Mouse (Mus musculus): ENCODE results near the gene Kif14. TPM values are rescaled to one million over a fixed set of nuclear protein-coding genes. Genes with fewer than 3 reads are reported as not detected.
"Not testable (repeated sequence)": the region's sequence is repeated elsewhere in the genome, so short reads cannot be mapped to it uniquely, and the experiment has no call there.

Kif14 gene
- polyA plus RNA-seq, 1 experiment from 2014 or later: 4.1 TPM

GRCm38 (mm10) chr1:136462443-136462842 is 3.7 kb upstream of the Kif14 start:
- Histone ChIP-seq H3K4me3 (ENCODE audit: low read length) (no peak overlapping the region), H3K4me2 (ENCODE audit: low read depth, low read length) (no peak overlapping the region), H3K27ac (ENCODE audit: low read length) (no peak overlapping the region), H3K9ac (ENCODE audit: low read length) (no peak overlapping the region), H3K9me3 (replicated peaks; ENCODE audit: control insufficient read depth, low read length) (0 out of 2 replicates have a peak, but pooled peaks cover 2% of the 10 kb centered on the region), H3K4me1 (ENCODE audit: control insufficient read depth, insufficient read depth, low read length) (peaks cover 9% of the 10 kb centered on the region), H3K36me3 (ENCODE audit: control insufficient read depth, insufficient read depth) (no peaks in the 10 kb centered on the region), H3K27me3 (ENCODE audit: control insufficient read depth, insufficient read depth, low read length) (no peaks in the 10 kb centered on the region)
- no peak for ATAC-seq (replicated peaks; ENCODE audit: extremely low read depth, insufficient read depth, low FRiP score)
- 31% methylated on average over 10 of the region's 10 CpGs for WGBS

- Histone ChIP-seq H3K27me3 (ENCODE audit: control insufficient read depth, insufficient read depth, low read length) (no peaks in the 10 kb centered on the region), H3K4me1 (ENCODE audit: control insufficient read depth, insufficient read depth, low read length) (peaks cover 11% of the 10 kb centered on the region), H3K27ac (ENCODE audit: low read length) (no peak overlapping the region), H3K36me3 (ENCODE audit: control insufficient read depth, insufficient read depth) (peaks cover 10% of the 10 kb centered on the region), H3K4me3 (ENCODE audit: low read length) (no peak overlapping the region), H3K9ac (ENCODE audit: low read length) (no peak overlapping the region), H3K9me3 (replicated peaks; ENCODE audit: control insufficient read depth, low read length) (0 out of 2 replicates have a peak, but pooled peaks cover 2% of the 10 kb centered on the region), H3K4me2 (ENCODE audit: low read depth, low read length) (no peak overlapping the region)
- ATAC-seq (replicated peaks; ENCODE audit: extremely low read depth, insufficient read depth, low FRiP score): no peak
Observed at GRCm38 (mm10) chr1:136465168-136465567, 975 bp upstream of the Kif14 start.

GRCm38 (mm10) chr1:136469408-136469807 is 3.3 kb downstream of the Kif14 start:
- Histone ChIP-seq H3K27ac (ENCODE audit: low read length) (no peak overlapping the region), H3K4me1 (ENCODE audit: control insufficient read depth, insufficient read depth, low read length) (peaks cover 15% of the 10 kb centered on the region), H3K4me2 (ENCODE audit: low read depth, low read length) (no peak overlapping the region), H3K36me3 (ENCODE audit: control insufficient read depth, insufficient read depth) (peaks cover 28% of the 10 kb centered on the region), H3K4me3 (ENCODE audit: low read length) (no peak overlapping the region), H3K9ac (ENCODE audit: low read length) (no peak overlapping the region), H3K27me3 (ENCODE audit: control insufficient read depth, insufficient read depth, low read length) (no peaks in the 10 kb centered on the region), H3K9me3 (replicated peaks; ENCODE audit: control insufficient read depth, low read length) (no peaks in the 10 kb centered on the region)
- 83% methylated on average over 4 of the region's 4 CpGs for WGBS
- ATAC-seq (replicated peaks; ENCODE audit: extremely low read depth, insufficient read depth, low FRiP score): no peak

- no peak overlapping the region for H3K4me2 ChIP-seq (ENCODE audit: low read depth, low read length)
- H3K4me1 ChIP-seq (ENCODE audit: control insufficient read depth, insufficient read depth, low read length): peaks cover 15% of the 10 kb centered on the region
- H3K36me3 ChIP-seq (ENCODE audit: control insufficient read depth, insufficient read depth): peaks cover 33% of the 10 kb centered on the region
- H3K27me3 ChIP-seq (ENCODE audit: control insufficient read depth, insufficient read depth, low read length): no peaks in the 10 kb centered on the region
- ATAC-seq (replicated peaks; ENCODE audit: extremely low read depth, insufficient read depth, low FRiP score): no peak
- H3K9me3 ChIP-seq (replicated peaks; ENCODE audit: control insufficient read depth, low read length): no peaks in the 10 kb centered on the region
- no peak overlapping the region for H3K27ac ChIP-seq (ENCODE audit: low read length)
- no peak overlapping the region for H3K9ac ChIP-seq (ENCODE audit: low read length)
- no peak overlapping the region for H3K4me3 ChIP-seq (ENCODE audit: low read length)
- 39% methylated on average over 6 of the region's 6 CpGs for WGBS
Observed at GRCm38 (mm10) chr1:136470471-136470870, 4.3 kb downstream of the Kif14 start.

- WGBS: 54% methylated on average over 5 of the region's 5 CpGs
- Histone ChIP-seq H3K4me1 (ENCODE audit: control insufficient read depth, insufficient read depth, low read length) (no peaks in the 10 kb centered on the region), H3K9ac (ENCODE audit: low read length) (no peak overlapping the region), H3K4me3 (ENCODE audit: low read length) (no peak overlapping the region), H3K4me2 (ENCODE audit: low read depth, low read length) (no peak overlapping the region), H3K27me3 (ENCODE audit: control insufficient read depth, insufficient read depth, low read length) (no peaks in the 10 kb centered on the region), H3K36me3 (ENCODE audit: control insufficient read depth, insufficient read depth) (peaks cover 40% of the 10 kb centered on the region), H3K27ac (ENCODE audit: low read length) (no peak overlapping the region), H3K9me3 (replicated peaks; ENCODE audit: control insufficient read depth, low read length) (no peaks in the 10 kb centered on the region)
- no peak; the same call in 1 of the 2 replicates for ATAC-seq (replicated peaks; ENCODE audit: extremely low read depth, insufficient read depth, low FRiP score)
Observed at GRCm38 (mm10) chr1:136491681-136492080, 25.5 kb downstream of the Kif14 start.

GRCm38 (mm10) chr1:136492232-136492631 is 26.1 kb downstream of the Kif14 start:
- 44% methylated on average over 2 of the region's 2 CpGs for WGBS
- H3K36me3 ChIP-seq (ENCODE audit: control insufficient read depth, insufficient read depth): peaks cover 43% of the 10 kb centered on the region
- no peaks in the 10 kb centered on the region for H3K9me3 ChIP-seq (replicated peaks; ENCODE audit: control insufficient read depth, low read length)
- H3K4me3 ChIP-seq (ENCODE audit: low read length): no peak overlapping the region
- H3K27me3 ChIP-seq (ENCODE audit: control insufficient read depth, insufficient read depth, low read length): no peaks in the 10 kb centered on the region
- H3K27ac ChIP-seq (ENCODE audit: low read length): no peak overlapping the region
- H3K4me1 ChIP-seq (ENCODE audit: control insufficient read depth, insufficient read depth, low read length): no peaks in the 10 kb centered on the region
- ATAC-seq (replicated peaks; ENCODE audit: extremely low read depth, insufficient read depth, low FRiP score): no peak
- H3K4me2 ChIP-seq (ENCODE audit: low read depth, low read length): no peak overlapping the region
- no peak overlapping the region for H3K9ac ChIP-seq (ENCODE audit: low read length)

- Histone ChIP-seq H3K9ac (ENCODE audit: low read length) (no peak overlapping the region), H3K36me3 (ENCODE audit: control insufficient read depth, insufficient read depth) (peaks cover 33% of the 10 kb centered on the region), H3K27me3 (ENCODE audit: control insufficient read depth, insufficient read depth, low read length) (no peaks in the 10 kb centered on the region), H3K9me3 (replicated peaks; ENCODE audit: control insufficient read depth, low read length) (peaks cover 5% of the 10 kb centered on the region), H3K4me1 (ENCODE audit: control insufficient read depth, insufficient read depth, low read length) (no peaks in the 10 kb centered on the region), H3K4me2 (ENCODE audit: low read depth, low read length) (no peak overlapping the region), H3K4me3 (ENCODE audit: low read length) (no peak overlapping the region), H3K27ac (ENCODE audit: low read length) (no peak overlapping the region)
- 93% methylated on average over 13 of the region's 13 CpGs for WGBS
- no peak for ATAC-seq (replicated peaks; ENCODE audit: extremely low read depth, insufficient read depth, low FRiP score)
Observed at GRCm38 (mm10) chr1:136499317-136499716, 33.2 kb downstream of the Kif14 start.

- Histone ChIP-seq H3K36me3 (ENCODE audit: control insufficient read depth, insufficient read depth) (peaks cover 13% of the 10 kb centered on the region), H3K4me3 (ENCODE audit: low read length) (no peak overlapping the region), H3K4me1 (ENCODE audit: control insufficient read depth, insufficient read depth, low read length) (no peaks in the 10 kb centered on the region), H3K4me2 (ENCODE audit: low read depth, low read length) (no peak overlapping the region), H3K9ac (ENCODE audit: low read length) (no peak overlapping the region), H3K27ac (ENCODE audit: low read length) (no peak overlapping the region), H3K27me3 (ENCODE audit: control insufficient read depth, insufficient read depth, low read length) (no peaks in the 10 kb centered on the region), H3K9me3 (replicated peaks; ENCODE audit: control insufficient read depth, low read length) (peaks cover 5% of the 10 kb centered on the region)
- WGBS: 96% methylated on average over 8 of the region's 8 CpGs
- ATAC-seq (replicated peaks; ENCODE audit: extremely low read depth, insufficient read depth, low FRiP score): no peak
Observed at GRCm38 (mm10) chr1:136502936-136503335, 36.8 kb downstream of the Kif14 start.

GRCm38 (mm10) chr1:136506255-136506654 is 40.1 kb downstream of the Kif14 start:
- not testable (repeated sequence) for H3K4me2 ChIP-seq (ENCODE audit: low read depth, low read length); H3K9me3 ChIP-seq (replicated peaks; ENCODE audit: control insufficient read depth, low read length); H3K27ac ChIP-seq (ENCODE audit: low read length); H3K4me3 ChIP-seq (ENCODE audit: low read length); H3K27me3 ChIP-seq (ENCODE audit: control insufficient read depth, insufficient read depth, low read length); H3K4me1 ChIP-seq (ENCODE audit: control insufficient read depth, insufficient read depth, low read length); H3K9ac ChIP-seq (ENCODE audit: low read length); ATAC-seq (replicated peaks; ENCODE audit: extremely low read depth, insufficient read depth, low FRiP score)
- WGBS: 79% methylated on average over 10 of the region's 10 CpGs
- peaks cover 13% of the 10 kb centered on the region for H3K36me3 ChIP-seq (ENCODE audit: control insufficient read depth, insufficient read depth)
